Mouse (Mus musculus) retina, adult 2 months (tissue): ENCODE measurements around the gene Polr3h.
A peak's percentile ranks its signal among the peaks of the same experiment; 100 is the strongest.

ENCODE experiments used
- DNase-seq: peaks from one replicate; pipeline ENCODE4 v3.0.0-alpha.2; 2012; ENCODE audit warnings: low read depth, low spot score

Gene Polr3h

GRCm38 (mm10) chr15:81872262-81873136, 53.5 kb downstream of the Polr3h start, which contains the start of gene Aco2:
Gene Aco2 (plus strand): TSS chr15:81872309.
- peak; percentile 99 for DNase-seq

GRCm38 (mm10) chr15:81871604-81872261, 54.3 kb downstream of the Polr3h start, which contains the start of gene Phf5a:
Gene Phf5a (minus strand): TSS chr15:81871911.
- DNase-seq: peak; percentile 98

- no peak for DNase-seq
Observed at GRCm38 (mm10) chr15:81869985-81870384, 56.1 kb downstream of the Polr3h start.

- no peak for DNase-seq
Observed at GRCm38 (mm10) chr15:81864238-81864637, 61.8 kb downstream of the Polr3h start.

GRCm38 (mm10) chr15:81860471-81861135, 65.4 kb downstream of the Polr3h start:
- DNase-seq: no peak

- DNase-seq: peak; percentile 96
Observed at GRCm38 (mm10) chr15:81859330-81860255, 66.4 kb downstream of the Polr3h start.

- no peak for DNase-seq
Observed at GRCm38 (mm10) chr15:81858517-81859329, 67.3 kb downstream of the Polr3h start, which contains the start of gene Tob2. Gene Tob2 (minus strand): TSS chr15:81858796.

GRCm38 (mm10) chr15:81858138-81858516, 67.9 kb downstream of the Polr3h start:
- DNase-seq: peak; percentile 87

- no peak for DNase-seq
Observed at GRCm38 (mm10) chr15:81857724-81858116, 68.3 kb downstream of the Polr3h start.

GRCm38 (mm10) chr15:81856938-81857723, 68.9 kb downstream of the Polr3h start:
- DNase-seq: peak; percentile 83

GRCm38 (mm10) chr15:81856030-81856790, 69.8 kb downstream of the Polr3h start:
- peak; percentile 83 for DNase-seq

- no peak for DNase-seq
Observed at GRCm38 (mm10) chr15:81853081-81853480, 73.0 kb downstream of the Polr3h start.

GRCm38 (mm10) chr15:81852411-81853000, 73.5 kb downstream of the Polr3h start:
- DNase-seq: no peak

- DNase-seq: no peak
Observed at GRCm38 (mm10) chr15:81851375-81851774, 74.7 kb downstream of the Polr3h start.

GRCm38 (mm10) chr15:81850718-81851117, 75.3 kb downstream of the Polr3h start:
- no peak for DNase-seq

- no peak for DNase-seq
Observed at GRCm38 (mm10) chr15:81849104-81849503, 76.9 kb downstream of the Polr3h start.

- no peak for DNase-seq
Observed at GRCm38 (mm10) chr15:81848301-81848700, 77.7 kb downstream of the Polr3h start.

- DNase-seq: no peak
Observed at GRCm38 (mm10) chr15:81847861-81848260, 78.2 kb downstream of the Polr3h start.
